Mouse (Mus musculus) midbrain, embryonic 13.5 days (tissue): ENCODE data around the gene Mark2. TPM values are rescaled to one million over a fixed set of nuclear protein-coding genes. Genes with fewer than 3 reads are reported as not detected.
A peak's percentile ranks its signal among the peaks of the same experiment; 100 is the strongest.

ENCODE experiments used
- ATAC-seq: fragments of 200-750 bp; cut with Nextera tagmentation; 2 replicates; pipeline ENCODE4 v1.8.0; 2017; ENCODE audit warnings: mild to moderate bottlenecking, moderate TSS enrichment, moderate library complexity
- H3K27ac ChIP-seq: fragments of 300-500 bp; sonication (generic); 2 replicates; pipeline ENCODE4 v1.5.1; 2015; ENCODE audit warnings: inconsistent platforms, mild to moderate bottlenecking, moderate library complexity
- H3K27me3 ChIP-seq: fragments of 300-500 bp; sonication (generic); 2 replicates; pipeline ENCODE4 v1.6.1; 2015; ENCODE audit warnings: mild to moderate bottlenecking, inconsistent platforms
- H3K36me3 ChIP-seq: fragments of 300-500 bp; sonication (generic); 2 replicates; pipeline ENCODE4 v1.6.1; 2015; ENCODE audit warnings: mild to moderate bottlenecking, inconsistent platforms
- H3K4me1 ChIP-seq: fragments of 300-500 bp; sonication (generic); replicated peaks from 2 replicates; pipeline ENCODE4 v1.6.1; 2015; ENCODE audit warnings: inconsistent platforms
- H3K4me2 ChIP-seq: fragments of 300-500 bp; sonication (generic); replicated peaks from 2 replicates; pipeline ENCODE4 v1.6.1; 2015; ENCODE audit warnings: moderate library complexity, mild to moderate bottlenecking, inconsistent platforms
- H3K4me3 ChIP-seq: fragments of 300-500 bp; sonication (generic); replicated peaks from 2 replicates; pipeline ENCODE4 v1.5.1; 2015; ENCODE audit warnings: mild to moderate bottlenecking, inconsistent platforms
- H3K9ac ChIP-seq: fragments of 300-500 bp; sonication (generic); replicated peaks from 2 replicates; pipeline ENCODE4 v1.6.1; 2015; ENCODE audit warnings: mild to moderate bottlenecking, inconsistent platforms
- H3K9me3 ChIP-seq: fragments of 300-500 bp; sonication (generic); 2 replicates; pipeline ENCODE4 v1.6.1; 2016; ENCODE audit warnings: mild to moderate bottlenecking, inconsistent platforms
- WGBS: fragments of 180-500 bp; shearing (Covaris S2); methylation state at CpG from one replicate; pipeline ENCODE4 v1.1.7; 2015; 5-methylcytosine and 5-hydroxymethylcytosine counted together
- polyA plus RNA-seq: library from polyadenylated mRNA; unstranded; fragments of >200 nt; fragmentation: Nextera tagmentation; extraction: Ambion mirVana; gene quantifications from 2 replicates; pipeline ENCODE4 v1.2.1, GENCODE M21; 2015

Gene Mark2
- polyA plus RNA-seq, 1 experiment from 2014 or later = 47.1 TPM

DNA sequence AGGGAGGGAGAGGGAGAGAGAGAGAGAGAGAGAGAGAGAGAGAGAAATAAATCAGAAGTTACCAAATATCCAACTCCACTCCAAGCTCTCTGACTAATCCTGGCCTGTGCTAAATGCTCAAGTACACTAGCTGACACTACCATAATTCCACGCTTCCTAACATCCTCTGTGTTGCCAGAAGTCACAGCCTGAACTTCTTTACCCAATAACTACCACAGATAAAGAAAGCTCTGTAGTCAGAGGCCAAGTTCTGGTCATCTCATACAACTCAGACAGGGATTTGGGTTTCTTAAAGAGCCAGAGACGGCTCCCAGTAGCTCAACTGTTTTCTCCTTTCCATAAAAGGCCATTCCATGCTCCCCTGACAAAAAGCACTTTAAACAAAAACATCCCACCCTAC is 36.9 kb downstream of the Mark2 start:
- WGBS = 75% methylated on average over 2 of the region's 2 CpGs
- Histone ChIP-seq H3K9ac (no peak overlapping the region), H3K27me3 (no peaks in the 10 kb centered on the region), H3K36me3 (peaks cover 8% of the 10 kb centered on the region), H3K4me1 (peaks cover 28% of the 10 kb centered on the region), H3K4me3 (no peak overlapping the region), H3K9me3 (no peaks in the 10 kb centered on the region), H3K27ac (no peak overlapping the region), H3K4me2 (no peak overlapping the region)
- no peak for ATAC-seq

GRCm38 (mm10) chr19:7303796-7304195 is 37.9 kb downstream of the Mark2 start:
- H3K27me3 ChIP-seq = no peaks in the 10 kb centered on the region
- peaks cover 29% of the 10 kb centered on the region for H3K4me1 ChIP-seq
- WGBS = 82% methylated on average over 6 of the region's 6 CpGs
- ATAC-seq = no peak
- no peaks in the 10 kb centered on the region for H3K9me3 ChIP-seq
- H3K36me3 ChIP-seq = peaks cover 8% of the 10 kb centered on the region
- no peak overlapping the region for H3K4me2 ChIP-seq
- no peak overlapping the region for H3K4me3 ChIP-seq
- H3K27ac ChIP-seq = no peak overlapping the region
- no peak overlapping the region for H3K9ac ChIP-seq

- no peaks in the 10 kb centered on the region for H3K27me3 ChIP-seq
- H3K4me1 ChIP-seq = peaks cover 18% of the 10 kb centered on the region
- 89% methylated on average over 1 of the region's 1 CpGs for WGBS
- no peak overlapping the region for H3K4me2 ChIP-seq
- H3K4me3 ChIP-seq = no peak overlapping the region
- H3K36me3 ChIP-seq = peaks cover 8% of the 10 kb centered on the region
- H3K9me3 ChIP-seq = no peaks in the 10 kb centered on the region
- H3K9ac ChIP-seq = no peak overlapping the region
- H3K27ac ChIP-seq = no peak overlapping the region
- no peak for ATAC-seq
Measured at GRCm38 (mm10) chr19:7302493-7302797, 39.2 kb downstream of the Mark2 start.

DNA sequence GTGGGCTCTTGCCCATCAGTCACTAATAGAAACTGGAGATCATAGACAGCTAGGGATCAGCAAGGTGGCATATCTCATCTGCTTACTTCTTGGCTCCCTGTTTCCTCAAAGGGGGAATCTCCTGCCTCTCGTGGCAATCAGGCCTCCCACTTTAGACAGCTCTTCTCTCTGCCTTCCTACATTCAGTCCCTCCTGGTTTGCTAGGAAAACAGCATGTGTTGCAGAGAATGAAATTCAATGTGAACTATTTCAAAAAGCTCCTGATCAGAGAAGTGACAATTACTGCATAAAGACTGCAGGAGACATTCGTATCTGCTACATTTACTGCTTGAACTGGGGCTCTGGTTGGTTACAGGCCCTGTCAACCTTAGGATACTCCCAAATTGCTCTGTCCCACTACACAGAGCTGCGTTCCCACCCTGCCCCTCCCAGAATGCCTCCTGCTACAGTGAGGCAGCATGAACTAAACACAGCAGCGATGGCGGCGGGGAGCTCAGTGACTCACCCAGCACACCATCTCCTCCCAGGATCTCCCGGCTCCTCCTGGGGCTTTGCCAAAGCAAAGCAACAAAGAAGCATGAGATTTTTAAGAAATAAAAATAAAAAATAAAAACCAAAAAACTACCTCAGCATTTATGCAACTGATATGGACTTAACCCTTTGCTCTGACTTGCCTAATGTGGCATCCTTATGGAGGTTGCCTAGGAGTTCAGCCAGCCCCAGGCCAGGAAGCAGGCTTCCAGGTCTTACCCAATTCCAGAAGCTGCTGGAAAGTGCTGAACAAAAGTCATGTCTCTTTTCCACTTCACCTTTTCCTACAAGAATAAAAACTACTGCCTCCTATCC is 39.8 kb downstream of the Mark2 start:
- Histone ChIP-seq H3K4me2 (no peak overlapping the region), H3K9me3 (no peaks in the 10 kb centered on the region), H3K4me1 (peaks cover 13% of the 10 kb centered on the region), H3K4me3 (no peak overlapping the region), H3K9ac (no peak overlapping the region), H3K27ac (no peak overlapping the region), H3K36me3 (peaks cover 8% of the 10 kb centered on the region), H3K27me3 (no peaks in the 10 kb centered on the region)
- no peak for ATAC-seq
- 94% methylated on average over 7 of the region's 7 CpGs for WGBS

DNA sequence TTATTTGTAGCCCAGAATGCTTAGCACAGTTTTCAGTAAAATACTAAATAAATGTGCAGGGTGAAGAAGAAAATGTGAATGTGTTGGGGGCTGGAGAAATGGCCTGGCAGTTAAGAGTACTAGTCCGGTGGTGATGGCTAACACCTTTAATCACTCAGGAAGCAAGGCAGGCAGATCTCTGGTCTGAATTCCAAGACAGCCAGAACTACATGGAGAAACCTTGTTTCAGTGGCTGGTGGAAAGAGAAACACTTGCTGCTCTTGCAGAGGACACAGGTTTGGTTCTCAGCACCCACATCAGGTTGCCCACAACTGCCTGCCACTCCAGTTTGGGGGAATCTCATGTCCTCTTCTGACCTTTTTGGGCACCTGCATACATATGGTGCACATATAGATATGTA is 41.6 kb downstream of the Mark2 start:
- WGBS = 97% methylated on average over 1 of the region's 1 CpGs
- Histone ChIP-seq H3K4me3 (no peak overlapping the region), H3K4me2 (no peak overlapping the region), H3K36me3 (peaks cover 6% of the 10 kb centered on the region), H3K4me1 (peaks cover 9% of the 10 kb centered on the region), H3K27ac (no peak overlapping the region), H3K9ac (no peak overlapping the region), H3K27me3 (no peaks in the 10 kb centered on the region), H3K9me3 (no peaks in the 10 kb centered on the region)
- ATAC-seq = no peak

DNA sequence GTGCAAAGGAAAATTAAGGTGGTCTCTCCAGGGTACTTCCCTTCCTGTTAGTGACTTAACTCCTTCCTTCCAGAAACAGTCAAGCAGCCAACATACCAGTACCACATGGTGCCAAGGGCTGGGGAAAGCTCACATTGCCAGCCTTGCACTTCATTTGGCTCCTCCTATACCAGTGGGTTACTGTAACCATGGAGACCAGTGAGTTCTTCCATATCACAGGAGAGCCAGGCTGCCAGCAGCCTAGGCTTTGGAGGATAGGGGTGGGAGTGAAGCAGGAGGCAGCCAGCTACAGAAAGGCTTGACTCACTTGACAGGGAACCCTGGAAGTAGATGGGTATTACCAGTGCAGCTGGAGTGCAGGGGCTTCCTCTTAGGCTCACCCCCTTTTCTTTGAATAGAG is 42.6 kb downstream of the Mark2 start:
- H3K9me3 ChIP-seq = no peaks in the 10 kb centered on the region
- H3K36me3 ChIP-seq = peaks cover 6% of the 10 kb centered on the region
- peak; percentile 71 for ATAC-seq
- H3K4me2 ChIP-seq = no peak overlapping the region
- peaks cover 9% of the 10 kb centered on the region for H3K4me1 ChIP-seq
- no peaks in the 10 kb centered on the region for H3K27me3 ChIP-seq
- no peak overlapping the region for H3K27ac ChIP-seq
- no peak overlapping the region for H3K4me3 ChIP-seq
- no peak overlapping the region for H3K9ac ChIP-seq

GRCm38 (mm10) chr19:7295959-7296358 is 45.7 kb downstream of the Mark2 start:
- no peak overlapping the region for H3K4me3 ChIP-seq
- H3K27me3 ChIP-seq = no peaks in the 10 kb centered on the region
- 95% methylated on average over 4 of the region's 4 CpGs for WGBS
- H3K36me3 ChIP-seq = peaks cover 3% of the 10 kb centered on the region
- peaks cover 9% of the 10 kb centered on the region for H3K4me1 ChIP-seq
- H3K4me2 ChIP-seq = no peak overlapping the region
- no peak overlapping the region for H3K9ac ChIP-seq
- ATAC-seq = no peak
- H3K27ac ChIP-seq = no peak overlapping the region
- H3K9me3 ChIP-seq = no peaks in the 10 kb centered on the region

DNA sequence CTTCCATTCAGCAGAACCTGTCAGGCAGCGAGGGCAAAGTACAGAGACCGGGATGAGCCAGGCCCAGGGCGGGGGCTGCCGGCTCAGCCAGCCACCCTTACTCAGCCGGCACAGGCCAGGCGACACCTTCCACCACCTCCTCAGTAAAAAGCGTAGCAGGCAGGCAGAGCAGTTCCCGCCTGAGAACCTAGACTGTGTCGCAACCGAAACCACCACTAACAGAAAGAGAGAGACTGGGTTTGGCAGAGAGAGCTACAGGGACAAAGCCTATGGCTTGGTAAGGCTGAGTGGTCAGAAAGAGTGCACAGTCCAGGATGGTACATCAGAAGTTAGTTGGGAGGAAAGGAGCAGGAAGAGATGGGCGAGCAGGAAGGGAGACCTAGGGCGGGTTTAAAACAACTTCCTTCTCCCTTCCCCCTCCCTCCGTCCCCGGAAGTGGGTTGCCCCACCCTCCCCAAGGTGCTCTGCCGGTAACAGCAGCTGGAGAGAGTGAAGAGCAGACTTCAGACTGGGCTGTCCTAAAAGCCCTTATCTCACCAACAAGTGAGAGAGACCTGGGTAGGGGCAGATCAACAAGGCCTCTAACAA is 46.5 kb downstream of the Mark2 start:
- ATAC-seq = no peak
- 81% methylated on average over 15 of the region's 15 CpGs for WGBS
- no peak overlapping the region for H3K27ac ChIP-seq
- H3K4me1 ChIP-seq = peaks cover 9% of the 10 kb centered on the region
- H3K36me3 ChIP-seq = peaks cover 7% of the 10 kb centered on the region
- H3K4me3 ChIP-seq = no peak overlapping the region
- H3K9me3 ChIP-seq = no peaks in the 10 kb centered on the region
- no peak overlapping the region for H3K4me2 ChIP-seq
- H3K27me3 ChIP-seq = no peaks in the 10 kb centered on the region
- no peak overlapping the region for H3K9ac ChIP-seq

DNA sequence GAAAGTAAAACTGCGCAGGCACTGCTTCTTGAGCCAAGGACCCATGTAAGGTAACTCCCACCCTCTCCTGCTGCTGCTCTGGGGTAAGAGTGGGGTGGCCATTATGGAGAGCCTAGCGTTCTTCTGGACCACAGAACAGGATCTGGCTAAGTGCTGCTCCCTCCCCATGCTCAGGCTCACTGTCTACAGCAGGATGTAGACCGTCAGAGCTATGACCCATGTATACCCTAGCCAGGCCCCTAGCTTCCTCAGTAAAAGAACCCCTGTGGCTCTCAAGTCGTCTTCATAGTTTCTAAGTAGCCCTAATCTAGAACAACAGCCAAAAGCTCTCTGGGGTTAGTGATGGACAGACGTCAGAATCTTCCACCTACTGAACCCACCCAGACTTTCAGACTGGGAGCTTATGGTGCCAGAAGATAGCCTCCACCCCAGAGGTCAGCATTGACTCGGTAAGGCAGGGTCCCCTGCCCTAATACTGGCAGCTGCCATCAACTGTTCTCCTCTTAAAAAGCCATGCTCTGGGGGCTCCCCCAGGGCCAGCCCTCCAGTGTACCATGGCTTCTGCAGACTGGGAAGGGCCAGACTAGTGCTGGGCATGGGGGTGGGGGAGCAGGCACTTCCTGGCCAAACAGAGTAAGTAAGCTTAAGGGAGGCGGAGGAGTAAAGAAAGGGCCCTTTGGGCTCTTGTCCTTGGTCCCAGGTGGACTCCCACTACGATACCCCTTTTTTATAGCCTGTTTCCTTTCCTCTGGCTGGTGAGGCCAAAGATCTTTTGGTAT is 47.4 kb downstream of the Mark2 start:
- no peaks in the 10 kb centered on the region for H3K9me3 ChIP-seq
- no peak overlapping the region for H3K9ac ChIP-seq
- ATAC-seq = no peak
- 69% methylated on average over 8 of the region's 8 CpGs for WGBS
- H3K27ac ChIP-seq = no peak overlapping the region
- H3K4me3 ChIP-seq = no peak overlapping the region
- no peaks in the 10 kb centered on the region for H3K27me3 ChIP-seq
- peaks cover 14% of the 10 kb centered on the region for H3K36me3 ChIP-seq
- H3K4me1 ChIP-seq = peaks cover 7% of the 10 kb centered on the region
- H3K4me2 ChIP-seq = no peak overlapping the region

DNA sequence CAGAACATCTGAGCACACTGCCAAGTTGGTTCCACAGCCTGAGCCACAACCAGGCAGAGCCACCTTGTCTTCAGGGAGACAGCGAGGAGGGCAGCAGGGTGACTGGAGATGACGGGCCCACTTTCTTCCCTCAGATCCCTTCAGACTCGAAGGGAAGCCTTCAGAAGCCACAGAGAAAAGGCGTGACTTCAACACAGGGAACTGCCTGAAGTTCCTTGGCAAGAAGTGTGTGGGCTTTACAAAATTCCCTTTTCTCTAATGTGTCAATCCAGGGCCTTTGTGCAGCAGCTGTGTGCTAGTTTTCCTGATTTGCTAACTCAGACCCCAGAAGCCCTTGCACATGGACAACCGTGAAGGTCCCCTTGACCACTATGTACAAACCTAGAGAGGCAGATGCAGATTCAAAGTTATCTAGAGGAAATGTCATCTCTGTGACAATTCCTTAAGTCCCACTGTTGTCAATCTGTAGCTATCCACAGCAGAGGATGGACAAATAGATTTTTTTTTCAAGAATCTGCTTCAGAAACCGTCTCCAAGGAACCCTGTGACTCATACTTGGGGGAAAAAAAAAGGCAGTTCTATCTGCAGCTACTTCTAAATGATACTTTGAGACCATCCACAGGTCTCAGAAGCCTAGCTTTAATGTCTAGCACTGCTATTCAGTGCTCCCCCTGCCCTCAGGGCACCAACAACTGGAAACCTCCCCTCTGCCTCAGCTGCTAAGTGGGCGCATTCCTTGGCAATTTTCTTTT is 49.5 kb downstream of the Mark2 start:
- Histone ChIP-seq H3K9me3 (no peaks in the 10 kb centered on the region), H3K27me3 (no peaks in the 10 kb centered on the region), H3K27ac (no peak overlapping the region), H3K4me2 (no peak overlapping the region), H3K36me3 (peaks cover 23% of the 10 kb centered on the region), H3K4me3 (no peak overlapping the region), H3K9ac (no peak overlapping the region), H3K4me1 (no peaks in the 10 kb centered on the region)
- ATAC-seq = no peak
- WGBS = 86% methylated on average over 7 of the region's 7 CpGs

GRCm38 (mm10) chr19:7289767-7290166 is 51.9 kb downstream of the Mark2 start:
- 82% methylated on average over 2 of the region's 2 CpGs for WGBS
- Histone ChIP-seq H3K4me2 (no peak overlapping the region), H3K27ac (no peak overlapping the region), H3K36me3 (peaks cover 47% of the 10 kb centered on the region), H3K4me3 (no peak overlapping the region), H3K9ac (no peak overlapping the region), H3K9me3 (no peaks in the 10 kb centered on the region), H3K27me3 (no peaks in the 10 kb centered on the region), H3K4me1 (no peaks in the 10 kb centered on the region)
- ATAC-seq = no peak

DNA sequence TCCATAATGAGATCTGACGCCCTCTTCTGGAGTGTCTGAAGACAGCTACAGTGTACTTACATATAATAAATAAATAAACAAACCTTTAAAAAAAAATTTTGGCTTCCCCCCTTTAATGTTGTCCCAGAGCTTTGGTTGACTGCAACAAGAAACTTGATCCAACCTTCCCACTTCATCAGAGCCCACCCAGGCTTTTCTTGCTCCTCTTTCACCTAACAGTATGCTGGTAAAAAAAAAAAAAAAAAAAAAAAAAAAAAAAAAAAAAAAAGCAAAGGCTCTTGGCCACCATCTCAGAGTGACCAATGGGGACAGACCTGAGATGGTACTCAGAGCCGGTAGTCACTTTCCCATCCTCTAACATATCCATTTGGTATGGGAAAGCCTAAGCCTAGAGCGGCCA is 53.4 kb downstream of the Mark2 start:
- Histone ChIP-seq H3K27ac (no peak overlapping the region), H3K27me3 (no peaks in the 10 kb centered on the region), H3K4me3 (no peak overlapping the region), H3K4me2 (no peak overlapping the region), H3K9me3 (no peaks in the 10 kb centered on the region), H3K9ac (no peak overlapping the region), H3K4me1 (no peaks in the 10 kb centered on the region), H3K36me3 (peaks cover 62% of the 10 kb centered on the region)
- WGBS = 85% methylated on average over 3 of the region's 3 CpGs
- ATAC-seq = no peak
